ENCODE assay signal across 8 mouse cellular contexts in the genomic region with DNA sequence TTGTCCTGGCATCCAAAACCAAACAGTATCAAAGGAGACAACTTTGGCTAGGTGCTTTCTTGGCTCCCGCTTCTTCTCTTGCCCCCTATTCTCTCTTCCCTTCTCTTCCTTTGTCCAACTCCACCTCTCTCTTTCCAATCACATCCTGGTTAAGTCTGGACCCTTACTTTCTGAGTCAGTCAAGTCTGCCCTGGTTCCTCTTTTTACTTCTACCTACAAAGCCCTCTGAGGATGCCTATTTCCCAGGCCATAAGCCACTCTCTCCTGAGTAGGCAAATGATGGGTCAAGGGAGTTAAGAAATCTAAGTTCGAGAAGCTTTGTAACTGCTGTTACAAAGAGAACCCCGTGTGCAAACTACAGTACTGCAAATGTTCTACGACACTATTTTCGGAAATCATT. TPM values are rescaled to one million over a fixed set of nuclear protein-coding genes. Genes with fewer than 3 reads are reported as not detected.
DNase-seq lines count a peak whose midpoint lies in the region; ATAC-seq and TF ChIP-seq lines count a peak whose summit lies in the region.

No protein-coding gene starts in this region.

- H3K36me3 ChIP-seq in testis, adult 2 months (ENCODE audit: control insufficient read depth, insufficient read depth, low read length), result no peaks in the 10 kb centered on the region
- H3K36me3 ChIP-seq in forebrain, embryonic 10.5 days (replicated peaks), result peaks cover 45% of the 10 kb centered on the region
- peaks cover 4% of the 10 kb centered on the region; the same call in 1 of the 2 replicates for H3K36me3 ChIP-seq in liver, embryonic 11.5 days (ENCODE audit: control insufficient read depth, insufficient read depth, low read length)
- H3K36me3 ChIP-seq in stomach, embryonic 16.5 days (ENCODE audit: control insufficient read depth, insufficient read depth, low read length), result 0 out of 2 replicates have a peak, but pooled peaks cover 4% of the 10 kb centered on the region

- peak overlapping the region; percentile 70 for H3K9ac ChIP-seq in liver, embryonic 11.5 days (ENCODE audit: low read depth, low read length)
- peak overlapping the region; percentile 72 for H3K9ac ChIP-seq in stomach, embryonic 16.5 days (ENCODE audit: low read length)

- peak overlapping the region; percentile 71 for H3K27ac ChIP-seq in testis, adult 2 months (ENCODE audit: control insufficient read depth, insufficient read depth, low read depth, low read length)
- peak overlapping the region; percentile 83; the same call in 1 of the 2 replicates for H3K27ac ChIP-seq in forebrain, embryonic 10.5 days
- no peak overlapping the region for H3K27ac ChIP-seq in liver, embryonic 11.5 days (ENCODE audit: low read depth, low read length)
- H3K27ac ChIP-seq in stomach, embryonic 16.5 days (ENCODE audit: low read length), result no peak overlapping the region

- peak overlapping the region; percentile 81 for H3K4me3 ChIP-seq in testis, adult 2 months (ENCODE audit: control insufficient read depth, low read depth, low read length)
- peak overlapping the region; percentile 63 for H3K4me3 ChIP-seq in forebrain, embryonic 10.5 days
- peak overlapping the region; percentile 65 for H3K4me3 ChIP-seq in liver, embryonic 11.5 days (ENCODE audit: low read depth, low read length)
- H3K4me3 ChIP-seq in stomach, embryonic 16.5 days (replicated peaks; ENCODE audit: low read length), result peak overlapping the region; percentile 62

- peaks cover 29% of the 10 kb centered on the region for H3K9me3 ChIP-seq in forebrain, embryonic 10.5 days
- peaks cover 7% of the 10 kb centered on the region for H3K9me3 ChIP-seq in liver, embryonic 11.5 days (ENCODE audit: control insufficient read depth, low read length)
- H3K9me3 ChIP-seq in stomach, embryonic 16.5 days (replicated peaks; ENCODE audit: control insufficient read depth, low read length), result 0 out of 2 replicates have a peak, but pooled peaks cover 3% of the 10 kb centered on the region

- TF ChIP-seq CTCF in testis, adult 2 months (IDR thresholded peaks at IDR 0.05; ENCODE audit: control insufficient read depth, insufficient read depth, insufficient replicate concordance, low read depth, low read length), result no peak

- WGBS in forebrain, embryonic 10.5 days, result 26% methylated on average over 5 of the region's 5 CpGs
- WGBS in liver, embryonic 11.5 days, result 27% methylated on average over 5 of the region's 5 CpGs
- WGBS in stomach, embryonic 16.5 days, result 21% methylated on average over 5 of the region's 5 CpGs

- no peak for TF ChIP-seq POLR2A in testis, adult 2 months (IDR thresholded peaks at IDR 0.05; ENCODE audit: control insufficient read depth, low read depth, low read length)

- peaks cover 5% of the 10 kb centered on the region; the same call in 1 of the 2 replicates for H3K4me1 ChIP-seq in testis, adult 2 months (ENCODE audit: control insufficient read depth, insufficient read depth, low read length)
- peaks cover 19% of the 10 kb centered on the region for H3K4me1 ChIP-seq in forebrain, embryonic 10.5 days
- peaks cover 6% of the 10 kb centered on the region; the same call in 1 of the 2 replicates for H3K4me1 ChIP-seq in liver, embryonic 11.5 days (replicated peaks; ENCODE audit: control insufficient read depth, insufficient read depth, low read length)
- H3K4me1 ChIP-seq in stomach, embryonic 16.5 days (ENCODE audit: control insufficient read depth, insufficient read depth, low read length), result peaks cover 11% of the 10 kb centered on the region

- H3K27me3 ChIP-seq in testis, adult 2 months (ENCODE audit: control insufficient read depth, insufficient read depth, low read length), result no peaks in the 10 kb centered on the region
- no peaks in the 10 kb centered on the region for H3K27me3 ChIP-seq in forebrain, embryonic 10.5 days (ENCODE audit: poor library complexity, severe bottlenecking)
- H3K27me3 ChIP-seq in liver, embryonic 11.5 days (replicated peaks; ENCODE audit: control insufficient read depth, insufficient read depth, low read length), result no peaks in the 10 kb centered on the region
- no peaks in the 10 kb centered on the region for H3K27me3 ChIP-seq in stomach, embryonic 16.5 days (ENCODE audit: control insufficient read depth, insufficient read depth, low read length)

- ATAC-seq in liver, embryonic 11.5 days (replicated peaks; ENCODE audit: low FRiP score), result no peak
- ATAC-seq in stomach, embryonic 16.5 days (ENCODE audit: insufficient read depth, low FRiP score), result no peak

- DNase-seq in testis, postnatal 10 days (ENCODE audit: low spot score), result no peak
- DNase-seq in forebrain, embryonic 10.5 days (ENCODE audit: extremely low spot score, low spot score), result no peak
- no peak for DNase-seq in liver, embryonic 11.5 days (ENCODE audit: low spot score)
- DNase-seq in left cerebral cortex, adult 18-20 months (ENCODE audit: low spot score in 2 of 2), result no peak
- DNase-seq in gastrocnemius, adult 18-20 months (ENCODE audit: low spot score), result no peak
- no peak for DNase-seq in lung, adult 18-20 months

- peak overlapping the region; percentile 75 for H3K4me2 ChIP-seq in liver, embryonic 11.5 days
- peak overlapping the region; percentile 66 for H3K4me2 ChIP-seq in stomach, embryonic 16.5 days (ENCODE audit: low read depth, low read length)

RNA-seq across cellular contexts. Expression of a gene that starts 0.6 kb away (rescaled TPM):
- 2.8 and 3.0 TPM in 2 replicates for polyA plus RNA-seq in testis, adult 2 months (2012; rRNA removed)
- 14.4 and 16.0 TPM in 2 replicates for polyA plus RNA-seq in forebrain, embryonic 10.5 days (2016; fragmentation: Nextera tagmentation; extraction: Ambion mirVana)
- 11.3 and 14.2 TPM in 2 replicates for polyA plus RNA-seq in liver, embryonic 11.5 days (2014; fragmentation: Nextera tagmentation; extraction: Ambion mirVana)
- polyA plus RNA-seq in stomach, embryonic 16.5 days (2015; fragmentation: Nextera tagmentation; extraction: Ambion mirVana), result 11.8 and 13.9 TPM in 2 replicates
- 1 to 10 TPM; 9.0 to 9.3 TPM for total RNA-seq in left cerebral cortex, adult 18-20 months (2021)
- total RNA-seq in gastrocnemius, adult 18-20 months (2021), result 1 to 10 TPM; 4.4 to 5.2 TPM

RNA-seq across cellular contexts. Expression of a gene that starts 0.7 kb away (rescaled TPM):
- polyA plus RNA-seq in testis, adult 2 months (2012; rRNA removed), result 0.71 and 0.84 TPM in 2 replicates
- 6.5 and 7.9 TPM in 2 replicates for polyA plus RNA-seq in forebrain, embryonic 10.5 days (2016; fragmentation: Nextera tagmentation; extraction: Ambion mirVana)
- polyA plus RNA-seq in liver, embryonic 11.5 days (2014; fragmentation: Nextera tagmentation; extraction: Ambion mirVana), result 7.5 and 8.5 TPM in 2 replicates
- polyA plus RNA-seq in stomach, embryonic 16.5 days (2015; fragmentation: Nextera tagmentation; extraction: Ambion mirVana), result 9.4 and 12.0 TPM in 2 replicates
- 10 to 100 TPM; 10.9 to 11.5 TPM for total RNA-seq in left cerebral cortex, adult 18-20 months (2021)
- total RNA-seq in gastrocnemius, adult 18-20 months (2021), result 1 to 10 TPM; 8.5 to 9.1 TPM

RNA-seq across cellular contexts. Expression of a gene that starts 45.9 kb away (rescaled TPM):
- 1.4 and 2.0 TPM in 2 replicates for polyA plus RNA-seq in testis, adult 2 months (2012; rRNA removed)
- 8.4 and 9.6 TPM in 2 replicates for polyA plus RNA-seq in forebrain, embryonic 10.5 days (2016; fragmentation: Nextera tagmentation; extraction: Ambion mirVana)
- 8.5 and 9.7 TPM in 2 replicates for polyA plus RNA-seq in liver, embryonic 11.5 days (2014; fragmentation: Nextera tagmentation; extraction: Ambion mirVana)
- 10.5 and 10.6 TPM in 2 replicates for polyA plus RNA-seq in stomach, embryonic 16.5 days (2015; fragmentation: Nextera tagmentation; extraction: Ambion mirVana)
- total RNA-seq in left cerebral cortex, adult 18-20 months (2021), result 10 to 100 TPM; 10.3 to 11.9 TPM
- 10 to 100 TPM in 1 of 2 experiments, 1 to 10 TPM in 1; 9.8 to 10.7 TPM for total RNA-seq in gastrocnemius, adult 18-20 months (2021)

Comparison
In these comparisons a context has a peak if more than half of its experiments do, and no peak if none do; other contexts are left out.
1. H3K27ac ChIP-seq: peak in testis, adult 2 months (single experiment) and forebrain, embryonic 10.5 days (single experiment); none in liver, embryonic 11.5 days (single experiment) and stomach, embryonic 16.5 days (single experiment).
2. Peak in every context shown above with its lines, with median percentiles within 50 percentile points of each other: H3K4me3 ChIP-seq.